Mouse (Mus musculus) megakaryocyte, embryonic 14.5 days (primary cell): ENCODE measurements at regions not wholly inside any gene's neighbourhood (a gene's known extent, or its start where the extent isn't known, plus 50 kb on each side); places are given as distances from the start of the nearest gene placed in this dataset.

Source experiments
- H3K27me3 ChIP-seq: replicated peaks from 2 replicates; pipeline ENCODE3; 2012; ENCODE audit warnings: inconsistent platforms
- H3K36me3 ChIP-seq: replicated peaks from 2 replicates; pipeline ENCODE3; 2012; ENCODE audit warnings: low read length, inconsistent platforms, mixed read lengths
- H3K4me1 ChIP-seq: 2 replicates; pipeline ENCODE4 v1.6.1; 2012; ENCODE audit warnings: inconsistent platforms
- H3K4me3 ChIP-seq: replicated peaks from 2 replicates; pipeline ENCODE3; 2012; ENCODE audit warnings: moderate library complexity, mild to moderate bottlenecking, inconsistent platforms
- H3K9me3 ChIP-seq: 2 replicates; pipeline ENCODE4 v1.6.1; 2012; ENCODE audit warnings: inconsistent platforms
- FLI1 ChIP-seq: IDR thresholded peaks from 2 replicates; pipeline ENCODE4 v1.6.1; 2012; ENCODE audit warnings: low read length, inconsistent platforms, mixed read lengths
- GATA1 ChIP-seq: IDR thresholded peaks from 3 replicates; pipeline ENCODE4 v1.6.1; 2012; ENCODE audit warnings: mixed read lengths, low read length, inconsistent platforms, borderline replicate concordance

DNA sequence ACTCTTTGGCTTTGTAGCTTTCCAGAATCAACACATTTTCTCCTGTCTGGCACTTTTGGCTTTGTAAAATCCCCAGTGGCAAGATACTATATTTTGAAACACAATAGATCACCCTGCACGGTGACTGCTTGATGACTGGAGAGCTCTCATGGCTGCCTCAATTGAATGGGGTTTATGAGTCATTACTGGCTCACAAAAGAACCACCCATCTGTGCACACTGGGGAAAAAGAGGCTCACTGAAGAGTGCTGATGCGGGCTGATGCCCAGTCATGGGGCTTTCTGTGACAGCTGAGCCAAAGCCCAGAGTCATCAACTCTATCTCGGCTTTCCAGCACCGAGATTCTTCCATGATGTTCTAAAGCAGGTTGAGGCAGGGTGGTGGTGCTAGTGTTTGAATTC is 163.1 kb downstream of the Lnpk start:
- Histone ChIP-seq H3K36me3 (no peaks in the 10 kb centered on the region), H3K4me1 (no peaks in the 10 kb centered on the region), H3K4me3 (no peak overlapping the region), H3K27me3 (no peaks in the 10 kb centered on the region), H3K9me3 (peaks cover 12% of the 10 kb centered on the region)
- TF ChIP-seq FLI1 (no peak), GATA1 (no peak)

DNA sequence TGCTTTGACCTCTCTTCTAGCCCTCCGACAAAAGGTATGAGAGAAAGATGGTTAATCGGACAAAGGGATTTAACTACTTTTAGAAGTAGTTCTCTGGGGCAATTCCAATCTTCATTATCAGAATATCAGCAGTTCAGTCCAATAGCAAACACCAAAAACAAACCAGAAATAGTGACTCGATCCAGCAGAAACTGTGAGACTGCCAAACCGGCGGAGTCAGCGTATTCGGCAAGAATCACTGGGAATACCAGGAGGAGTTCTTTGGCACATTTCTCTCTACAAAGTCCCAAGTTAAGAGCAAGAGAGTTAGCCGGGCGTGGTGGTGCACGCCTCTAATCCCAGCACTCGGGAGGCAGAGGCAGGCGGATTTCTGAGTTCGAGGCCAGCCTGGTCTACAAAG is 164.5 kb downstream of the Lnpk start:
- no peak for TF ChIP-seq FLI1
- TF ChIP-seq GATA1, result no peak
- Histone ChIP-seq H3K36me3 (no peaks in the 10 kb centered on the region), H3K4me1 (no peaks in the 10 kb centered on the region), H3K27me3 (no peaks in the 10 kb centered on the region), H3K9me3 (peaks cover 6% of the 10 kb centered on the region; the same call in 1 of the 2 replicates), H3K4me3 (no peak overlapping the region)

- no peak overlapping the region for H3K4me3 ChIP-seq
- no peaks in the 10 kb centered on the region for H3K36me3 ChIP-seq
- H3K9me3 ChIP-seq, result no peaks in the 10 kb centered on the region
- H3K27me3 ChIP-seq, result peaks cover 2% of the 10 kb centered on the region
- no peaks in the 10 kb centered on the region for H3K4me1 ChIP-seq
- TF ChIP-seq FLI1 (no peak), GATA1 (no peak)
Observed at GRCm38 (mm10) chr2:74409856-74410404, 169.3 kb downstream of the Lnpk start.

DNA sequence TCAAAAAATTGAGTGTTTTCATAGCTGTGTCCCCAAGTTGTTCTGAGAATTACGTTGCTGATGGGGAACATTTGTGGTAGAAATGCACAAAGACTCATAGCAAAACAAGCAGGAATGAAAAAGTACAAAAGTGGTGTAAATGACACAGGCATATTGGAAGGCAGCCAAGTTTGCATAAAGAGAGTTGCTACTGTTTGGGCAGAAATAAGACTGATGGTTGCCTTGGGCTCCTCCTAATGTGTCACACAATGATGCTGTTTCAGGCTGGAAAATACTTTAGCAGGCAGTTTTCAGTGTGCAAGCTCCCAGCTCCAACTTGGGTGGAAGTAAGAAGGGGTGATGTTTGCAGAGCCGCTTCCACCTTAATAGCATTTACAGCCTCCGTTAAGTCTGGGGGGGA is 174.7 kb downstream of the Lnpk start:
- Histone ChIP-seq H3K36me3 (no peaks in the 10 kb centered on the region), H3K4me1 (no peaks in the 10 kb centered on the region), H3K4me3 (no peak overlapping the region), H3K27me3 (peaks cover 2% of the 10 kb centered on the region), H3K9me3 (no peaks in the 10 kb centered on the region)
- no peak for TF ChIP-seq GATA1
- no peak for TF ChIP-seq FLI1

DNA sequence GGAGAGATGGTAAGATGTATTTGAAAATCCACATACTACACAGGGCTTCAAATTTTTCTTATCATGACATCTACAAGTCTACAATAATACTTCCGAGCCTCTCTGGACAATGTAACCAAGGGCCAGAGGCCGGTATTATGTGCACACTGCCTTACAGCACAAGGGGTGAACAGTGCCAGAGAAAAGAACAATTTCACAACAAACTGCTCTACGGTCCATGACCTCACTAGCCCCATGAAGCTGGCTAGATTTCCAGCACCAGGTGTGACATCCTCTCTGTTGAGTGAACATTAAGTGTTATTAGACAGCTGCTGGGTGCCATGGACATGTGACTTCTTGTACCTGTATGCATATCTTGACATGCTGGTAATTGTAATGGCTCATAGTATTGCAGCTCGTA is 188.2 kb downstream of the Lnpk start:
- Histone ChIP-seq H3K36me3 (no peaks in the 10 kb centered on the region), H3K4me3 (no peak overlapping the region), H3K27me3 (no peaks in the 10 kb centered on the region), H3K4me1 (no peaks in the 10 kb centered on the region), H3K9me3 (no peaks in the 10 kb centered on the region)
- no peak for TF ChIP-seq GATA1
- TF ChIP-seq FLI1, result no peak

GRCm38 (mm10) chr2:74388078-74388477 is 191.2 kb downstream of the Lnpk start:
- H3K4me3 ChIP-seq, result no peak overlapping the region
- H3K27me3 ChIP-seq, result no peaks in the 10 kb centered on the region
- H3K9me3 ChIP-seq, result no peaks in the 10 kb centered on the region
- no peaks in the 10 kb centered on the region for H3K4me1 ChIP-seq
- TF ChIP-seq FLI1, result no peak
- TF ChIP-seq GATA1, result no peak
- H3K36me3 ChIP-seq, result no peaks in the 10 kb centered on the region

DNA sequence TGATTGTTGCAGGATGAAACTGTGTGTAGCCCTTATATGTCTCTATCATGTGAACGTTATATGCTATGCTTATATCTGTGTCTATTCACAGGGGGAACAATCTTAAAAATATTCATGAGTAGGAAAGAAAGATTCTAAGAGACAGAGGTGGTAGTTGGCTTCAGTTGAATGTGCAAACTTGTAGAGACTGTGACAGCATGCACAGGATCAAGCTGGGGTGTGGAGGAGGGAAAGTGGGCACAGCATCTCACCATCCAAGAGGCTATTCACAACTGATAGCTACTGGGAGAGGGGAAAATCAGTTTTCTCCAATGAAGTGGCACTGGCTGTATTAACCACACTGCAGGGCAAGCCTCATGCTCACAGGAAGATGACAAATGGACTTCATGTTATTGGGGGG is 194.3 kb downstream of the Lnpk start:
- TF ChIP-seq GATA1 (no peak), FLI1 (no peak)
- Histone ChIP-seq H3K4me3 (no peak overlapping the region), H3K27me3 (no peaks in the 10 kb centered on the region), H3K9me3 (no peaks in the 10 kb centered on the region), H3K36me3 (no peaks in the 10 kb centered on the region), H3K4me1 (no peaks in the 10 kb centered on the region)

DNA sequence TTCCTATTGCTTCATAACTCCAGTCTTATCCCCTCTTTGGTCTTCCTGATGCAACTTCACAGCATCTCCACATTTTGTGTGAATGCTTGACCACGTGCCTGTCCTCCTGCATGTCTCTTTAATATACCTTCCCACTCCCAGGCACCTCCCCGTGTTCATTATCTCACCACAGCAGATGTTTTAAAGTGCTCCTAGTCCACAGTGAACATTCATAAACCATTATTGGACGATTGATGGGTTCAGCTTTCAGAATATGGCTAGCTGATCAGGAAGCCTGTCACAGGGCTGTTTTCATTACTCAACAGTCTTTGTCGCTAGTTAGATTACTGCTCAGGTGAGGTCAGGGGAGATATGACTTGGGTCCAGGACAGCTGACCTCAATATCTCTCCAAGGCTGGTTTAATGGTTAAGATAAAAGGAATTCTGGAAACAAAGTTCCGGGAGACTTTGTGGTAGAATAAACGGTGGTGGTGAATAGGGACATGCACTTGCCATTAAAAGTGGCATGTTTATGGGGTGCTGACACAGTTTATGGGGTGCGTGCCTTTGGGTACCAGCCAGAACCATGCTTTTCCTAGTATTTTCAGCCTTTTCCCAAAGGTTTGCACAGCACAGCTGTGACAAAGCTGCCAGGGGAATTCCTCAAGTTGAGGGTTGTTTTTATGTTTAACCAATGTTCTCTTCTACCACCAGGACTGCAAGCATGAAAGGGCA is 198.5 kb downstream of the Lnpk start:
- TF ChIP-seq GATA1 (no peak), FLI1 (no peak)
- Histone ChIP-seq H3K4me1 (no peaks in the 10 kb centered on the region), H3K27me3 (no peaks in the 10 kb centered on the region), H3K36me3 (no peaks in the 10 kb centered on the region), H3K9me3 (0 out of 2 replicates have a peak, but pooled peaks cover 3% of the 10 kb centered on the region), H3K4me3 (no peak overlapping the region)

- peaks cover 1% of the 10 kb centered on the region for H3K27me3 ChIP-seq
- 0 out of 2 replicates have a peak, but pooled peaks cover 3% of the 10 kb centered on the region for H3K9me3 ChIP-seq
- H3K4me1 ChIP-seq, result no peaks in the 10 kb centered on the region
- no peak for TF ChIP-seq GATA1
- TF ChIP-seq FLI1, result no peak
- no peak overlapping the region for H3K4me3 ChIP-seq
- no peaks in the 10 kb centered on the region for H3K36me3 ChIP-seq
Observed at GRCm38 (mm10) chr2:74378709-74379108, 200.5 kb downstream of the Lnpk start.

GRCm38 (mm10) chr2:74373938-74374337 is 205.3 kb downstream of the Lnpk start:
- peaks cover 1% of the 10 kb centered on the region for H3K27me3 ChIP-seq

More at GRCm38 (mm10) chr2:74373938-74374337, 205.3 kb downstream of the Lnpk start:
- Histone ChIP-seq H3K4me3 (no peak overlapping the region), H3K36me3 (no peaks in the 10 kb centered on the region), H3K9me3 (no peaks in the 10 kb centered on the region), H3K4me1 (no peaks in the 10 kb centered on the region)
- no peak for TF ChIP-seq GATA1
- no peak for TF ChIP-seq FLI1
